Mouse (Mus musculus) kidney, embryonic 16.5 days (tissue): Measurements from ENCODE around the gene Pdzd3. TPM values are rescaled to one million over a fixed set of nuclear protein-coding genes. Genes with fewer than 3 reads are reported as not detected.

ENCODE experiments used
- ATAC-seq: fragments of 200-750 bp; cut with Nextera tagmentation; 2 replicates; pipeline ENCODE4 v1.8.0; 2017; ENCODE audit warnings: moderate TSS enrichment; ENCODE audit not compliant: low FRiP score, low TSS enrichment
- H3K27ac ChIP-seq: fragments of 300-500 bp; sonication (generic); 2 replicates; pipeline ENCODE4 v1.5.1; 2014; ENCODE audit warnings: low read length
- H3K27me3 ChIP-seq: fragments of 300-500 bp; sonication (generic); 2 replicates; pipeline ENCODE4 v1.6.1; 2014; ENCODE audit warnings: low read length, control low read depth, mixed read lengths; ENCODE audit not compliant: insufficient read depth
- H3K36me3 ChIP-seq: fragments of 300-500 bp; sonication (generic); 2 replicates; pipeline ENCODE4 v1.6.1; 2014; ENCODE audit warnings: low read length, control low read depth, mixed read lengths; ENCODE audit not compliant: insufficient read depth
- H3K4me1 ChIP-seq: fragments of 300-500 bp; sonication (generic); 2 replicates; pipeline ENCODE4 v1.6.1; 2014; ENCODE audit warnings: low read length, control low read depth, mixed read lengths; ENCODE audit not compliant: insufficient read depth
- H3K4me2 ChIP-seq: fragments of 300-500 bp; sonication (generic); replicated peaks from 2 replicates; pipeline ENCODE4 v1.6.1; 2014; ENCODE audit warnings: low read depth, low read length
- H3K4me3 ChIP-seq: fragments of 300-500 bp; sonication (generic); 2 replicates; pipeline ENCODE4 v1.5.1; 2014; ENCODE audit warnings: mild to moderate bottlenecking, low read length
- H3K9ac ChIP-seq: fragments of 300-500 bp; sonication (generic); replicated peaks from 2 replicates; pipeline ENCODE4 v1.6.1; 2014; ENCODE audit warnings: low read length
- H3K9me3 ChIP-seq: fragments of 300-500 bp; sonication (generic); 2 replicates; pipeline ENCODE4 v1.6.1; 2016; ENCODE audit warnings: low read length, control low read depth
- WGBS: fragments of 180-500 bp; shearing (Covaris S2); extraction: QIAGEN DNeasy Blood & Tissue Kit; methylation state at CpG from one replicate; pipeline ENCODE4 v1.1.7; 2014; 5-methylcytosine and 5-hydroxymethylcytosine counted together
- polyA plus RNA-seq: library from polyadenylated mRNA; unstranded; fragments of >200 nt; fragmentation: Nextera tagmentation; extraction: Ambion mirVana; gene quantifications from 2 replicates; pipeline ENCODE4 v1.2.1, GENCODE M21; 2015

Gene Pdzd3
- polyA plus RNA-seq, 1 experiment from 2014 or later = 14.1 TPM

- H3K27ac ChIP-seq = no peak overlapping the region
- 7% methylated on average over 5 of the region's 5 CpGs for WGBS
- no peaks in the 10 kb centered on the region for H3K36me3 ChIP-seq
- H3K4me3 ChIP-seq = no peak overlapping the region
- H3K4me2 ChIP-seq = no peak overlapping the region
- H3K9ac ChIP-seq = no peak overlapping the region
- no peaks in the 10 kb centered on the region for H3K9me3 ChIP-seq
- ATAC-seq = no peak
- H3K27me3 ChIP-seq = no peaks in the 10 kb centered on the region
- H3K4me1 ChIP-seq = peaks cover 11% of the 10 kb centered on the region; the same call in 1 of the 2 replicates
Measured at GRCm38 (mm10) chr9:44239447-44239846, 11.8 kb downstream of the Pdzd3 start.

GRCm38 (mm10) chr9:44238501-44239190 lies 12.6 kb downstream of the Pdzd3 start:
- Histone ChIP-seq H3K27me3 (no peaks in the 10 kb centered on the region), H3K9ac (no peak overlapping the region), H3K27ac (no peak overlapping the region), H3K9me3 (no peaks in the 10 kb centered on the region), H3K36me3 (no peaks in the 10 kb centered on the region), H3K4me1 (peaks cover 13% of the 10 kb centered on the region; the same call in 1 of the 2 replicates), H3K4me3 (no peak overlapping the region), H3K4me2 (no peak overlapping the region)
- no peak for ATAC-seq
- WGBS = 80% methylated on average over 17 of the region's 17 CpGs

GRCm38 (mm10) chr9:44237128-44237527 lies 14.1 kb downstream of the Pdzd3 start:
- H3K9me3 ChIP-seq = no peaks in the 10 kb centered on the region
- H3K36me3 ChIP-seq = no peaks in the 10 kb centered on the region
- no peak overlapping the region for H3K4me2 ChIP-seq
- WGBS = 42% methylated on average over 4 of the region's 4 CpGs
- no peak overlapping the region for H3K9ac ChIP-seq
- ATAC-seq = no peak
- H3K27me3 ChIP-seq = no peaks in the 10 kb centered on the region
- H3K27ac ChIP-seq = peak overlapping the region; percentile 77; the same call in 1 of the 2 replicates
- H3K4me3 ChIP-seq = no peak overlapping the region
- peaks cover 20% of the 10 kb centered on the region for H3K4me1 ChIP-seq

- H3K4me1 ChIP-seq = peaks cover 25% of the 10 kb centered on the region
- H3K4me2 ChIP-seq = no peak overlapping the region
- 33% methylated on average over 4 of the region's 4 CpGs for WGBS
- no peak for ATAC-seq
- no peaks in the 10 kb centered on the region for H3K36me3 ChIP-seq
- no peaks in the 10 kb centered on the region for H3K27me3 ChIP-seq
- no peak overlapping the region for H3K4me3 ChIP-seq
- H3K9ac ChIP-seq = no peak overlapping the region
- peak overlapping the region; percentile 77 for H3K27ac ChIP-seq
- H3K9me3 ChIP-seq = no peaks in the 10 kb centered on the region
Measured at GRCm38 (mm10) chr9:44236601-44237000, 14.7 kb downstream of the Pdzd3 start.

GRCm38 (mm10) chr9:44234479-44235427 lies 16.5 kb downstream of the Pdzd3 start:
- H3K36me3 ChIP-seq = no peaks in the 10 kb centered on the region
- H3K4me3 ChIP-seq = peak overlapping the region; percentile 92
- peaks cover 34% of the 10 kb centered on the region for H3K4me1 ChIP-seq
- no peaks in the 10 kb centered on the region for H3K9me3 ChIP-seq
- H3K27me3 ChIP-seq = no peaks in the 10 kb centered on the region
- peak overlapping the region; percentile 63 for H3K4me2 ChIP-seq
- H3K9ac ChIP-seq = peak overlapping the region; percentile 62
- WGBS = 21% methylated on average over 19 of the region's 19 CpGs
- 0 out of 2 replicates have a peak, but pooled peaks have one; percentile 40 for ATAC-seq
- peak overlapping the region; percentile 80 for H3K27ac ChIP-seq

GRCm38 (mm10) chr9:44233802-44234478 lies 17.3 kb downstream of the Pdzd3 start, which contains the start of gene Cbl:
Gene Cbl (minus strand): TSS chr9:44234049.
- Histone ChIP-seq H3K4me3 (peak within 1 kb of the TSS; percentile 92), H3K4me1 (peaks cover 31% of the 10 kb centered on the region), H3K9ac (peak within 1 kb of the TSS; percentile 92), H3K36me3 (no peaks in the 10 kb centered on the region), H3K27me3 (no peaks in the 10 kb centered on the region), H3K4me2 (peak within 1 kb of the TSS; percentile 63), H3K27ac (peak within 1 kb of the TSS; percentile 93), H3K9me3 (no peaks in the 10 kb centered on the region)
- under 1% methylated on average over 70 of the region's 76 CpGs for WGBS
- peak; percentile 93 for ATAC-seq

GRCm38 (mm10) chr9:44233021-44233801 lies 18.1 kb downstream of the Pdzd3 start:
- peak overlapping the region; percentile 63 for H3K4me2 ChIP-seq
- no peaks in the 10 kb centered on the region for H3K36me3 ChIP-seq
- H3K9ac ChIP-seq = peak overlapping the region; percentile 92
- H3K4me1 ChIP-seq = peaks cover 31% of the 10 kb centered on the region
- peak overlapping the region; percentile 92 for H3K4me3 ChIP-seq
- peak; percentile 83 for ATAC-seq
- no peaks in the 10 kb centered on the region for H3K9me3 ChIP-seq
- under 1% methylated on average over 38 of the region's 40 CpGs for WGBS
- H3K27me3 ChIP-seq = no peaks in the 10 kb centered on the region
- peak overlapping the region; percentile 93 for H3K27ac ChIP-seq

- H3K4me2 ChIP-seq = peak overlapping the region; percentile 63
- no peaks in the 10 kb centered on the region for H3K36me3 ChIP-seq
- H3K9me3 ChIP-seq = no peaks in the 10 kb centered on the region
- H3K4me3 ChIP-seq = no peak overlapping the region
- no peak overlapping the region for H3K27ac ChIP-seq
- H3K9ac ChIP-seq = no peak overlapping the region
- no peaks in the 10 kb centered on the region for H3K27me3 ChIP-seq
- ATAC-seq = no peak
- peaks cover 29% of the 10 kb centered on the region for H3K4me1 ChIP-seq
Measured at GRCm38 (mm10) chr9:44231609-44232008, 19.7 kb downstream of the Pdzd3 start.

GRCm38 (mm10) chr9:44225993-44226392 lies 25.3 kb downstream of the Pdzd3 start:
- no peak overlapping the region for H3K9ac ChIP-seq
- H3K9me3 ChIP-seq = no peaks in the 10 kb centered on the region
- H3K4me1 ChIP-seq = peaks cover 4% of the 10 kb centered on the region
- no peak overlapping the region for H3K4me2 ChIP-seq
- 52% methylated on average over 6 of the region's 6 CpGs for WGBS
- 0 out of 2 replicates have a peak overlapping the region, but pooled peaks have one; percentile 25 for H3K27ac ChIP-seq
- ATAC-seq = no peak
- H3K27me3 ChIP-seq = no peaks in the 10 kb centered on the region
- H3K36me3 ChIP-seq = no peaks in the 10 kb centered on the region
- H3K4me3 ChIP-seq = no peak overlapping the region
